Mouse (Mus musculus) spleen, embryonic (tissue): ENCODE data around the gene Akt1s1.

ENCODE experiments used
- CTCF ChIA-PET: fragments of 350-600 bp; sonication (Branson Sonifier 250); formaldehyde crosslinking; loops from one replicate; lab custom pipeline; 2022; lab: Charles Lee

The Akt1s1 gene

DNA sequence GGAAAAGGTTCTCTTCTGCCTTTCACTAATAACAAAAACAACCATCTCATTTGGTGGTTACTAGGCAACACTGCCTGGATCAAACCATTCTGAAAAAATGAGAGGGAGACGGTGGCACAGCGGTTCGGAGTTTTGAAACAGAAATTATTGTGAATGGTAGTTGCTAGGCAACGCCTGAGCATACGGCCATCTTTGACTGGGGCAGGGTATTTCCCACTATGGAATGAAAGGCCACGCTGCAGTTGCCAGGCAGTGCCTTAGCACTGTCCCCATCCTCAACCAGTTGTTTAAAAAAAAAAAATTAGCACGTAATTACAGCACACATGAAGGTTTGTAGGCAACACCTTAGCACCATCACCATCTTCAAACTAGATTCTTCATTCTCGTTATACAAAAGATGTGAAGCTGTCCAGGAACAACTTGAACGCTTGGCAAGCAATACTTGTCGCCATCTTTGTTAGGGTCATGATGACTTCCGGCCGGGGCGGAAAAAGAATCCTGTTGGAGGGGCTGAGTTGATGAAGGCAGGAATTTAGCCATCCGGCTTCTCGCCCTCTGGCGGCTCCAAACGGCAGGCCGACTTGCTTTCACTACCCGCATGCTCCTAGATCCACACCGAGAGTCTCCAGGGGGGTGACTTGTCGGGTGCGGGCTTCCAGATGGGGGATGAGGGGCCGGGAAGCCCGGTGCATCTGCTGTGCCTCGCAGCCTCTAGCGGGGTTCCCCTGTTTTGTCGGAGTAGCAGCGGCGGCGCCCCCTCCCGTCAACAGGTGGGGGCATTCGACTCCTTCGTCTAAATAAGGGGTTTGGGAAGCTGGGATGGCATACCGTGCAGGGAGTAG is 47.0 kb downstream of the Akt1s1 start, which contains the start of gene Fuz:
Fuz (plus strand) TSS at position 487 of the 842 bp plus-strand sequence.
- CTCF ChIA-PET: interaction anchor here (0.9 kb wide), 1 partner anchor 35 kb away, joined by 9 read pairs; no protein-coding TSS in a partner anchor

DNA sequence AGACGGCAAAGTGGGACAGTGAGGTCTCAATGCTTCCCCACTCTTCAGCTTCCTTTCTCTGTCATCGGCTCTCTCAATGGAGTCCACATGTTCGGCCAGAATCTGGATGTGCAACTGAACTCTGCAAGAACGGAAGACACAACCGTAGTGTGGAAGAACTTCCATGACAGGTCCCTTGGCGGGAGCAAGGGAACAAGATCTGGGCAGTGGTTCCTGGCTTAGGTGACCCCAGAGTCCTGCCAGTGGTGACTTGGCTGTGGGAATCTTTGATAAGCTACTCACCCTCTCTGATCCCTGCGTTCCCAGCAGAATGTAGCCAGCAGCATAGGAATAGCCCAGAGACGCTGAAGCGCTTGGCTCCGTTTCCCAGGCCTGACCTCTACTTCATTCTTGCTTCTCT is 47.7 kb downstream of the Akt1s1 start:
- CTCF ChIA-PET: interaction anchor here (1.4 kb wide), 1 partner anchor 24 kb away, joined by 3 read pairs; no protein-coding TSS in a partner anchor

DNA sequence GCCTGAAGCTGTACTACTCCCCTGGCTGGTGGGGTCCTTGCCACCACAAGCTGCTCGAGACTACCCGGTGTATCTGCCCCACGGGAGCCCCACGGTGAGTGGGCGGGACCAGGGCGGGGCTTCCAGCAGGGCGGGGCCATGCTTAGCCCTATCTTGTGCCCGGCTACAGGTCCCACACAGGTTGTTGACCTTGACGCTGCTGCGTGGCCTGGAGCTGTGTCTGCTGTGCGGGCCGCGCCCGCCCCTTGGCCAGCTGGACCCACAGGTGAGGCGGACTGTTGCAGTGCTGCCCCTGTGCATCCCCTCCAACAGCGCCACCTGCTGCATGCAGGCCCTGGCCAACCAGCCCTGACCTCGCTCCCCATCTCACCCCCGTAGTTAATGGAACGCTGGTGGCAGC is 49.8 kb downstream of the Akt1s1 start:
- CTCF ChIA-PET: interaction anchor here (0.6 kb wide), 1 partner anchor 118 kb away, joined by 5 read pairs; the partner anchor contains the start of gene Scaf1

DNA sequence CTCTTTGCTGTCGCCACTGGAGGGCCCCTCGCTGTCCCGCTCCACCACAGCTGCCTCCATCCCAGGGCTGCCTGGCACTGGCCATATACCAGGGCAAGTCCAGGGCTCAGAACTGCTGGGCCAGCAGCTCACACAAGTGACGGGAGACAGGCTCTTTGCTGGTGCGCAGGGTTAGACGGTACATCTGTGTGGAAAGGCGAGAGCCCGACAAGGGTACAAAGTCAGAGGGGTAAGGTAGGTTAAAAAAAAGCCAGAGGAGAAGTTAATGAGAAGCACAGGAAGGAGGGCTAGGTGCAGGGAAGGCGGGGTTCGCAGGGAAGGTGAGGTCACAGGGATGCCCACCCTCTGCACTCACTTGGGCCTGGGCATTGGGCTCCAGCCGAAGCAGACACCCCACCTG is 51.8 kb downstream of the Akt1s1 start:
- CTCF ChIA-PET: interaction anchor here (0.7 kb wide), 1 partner anchor 106 kb away, joined by 4 read pairs; no protein-coding TSS in a partner anchor

DNA sequence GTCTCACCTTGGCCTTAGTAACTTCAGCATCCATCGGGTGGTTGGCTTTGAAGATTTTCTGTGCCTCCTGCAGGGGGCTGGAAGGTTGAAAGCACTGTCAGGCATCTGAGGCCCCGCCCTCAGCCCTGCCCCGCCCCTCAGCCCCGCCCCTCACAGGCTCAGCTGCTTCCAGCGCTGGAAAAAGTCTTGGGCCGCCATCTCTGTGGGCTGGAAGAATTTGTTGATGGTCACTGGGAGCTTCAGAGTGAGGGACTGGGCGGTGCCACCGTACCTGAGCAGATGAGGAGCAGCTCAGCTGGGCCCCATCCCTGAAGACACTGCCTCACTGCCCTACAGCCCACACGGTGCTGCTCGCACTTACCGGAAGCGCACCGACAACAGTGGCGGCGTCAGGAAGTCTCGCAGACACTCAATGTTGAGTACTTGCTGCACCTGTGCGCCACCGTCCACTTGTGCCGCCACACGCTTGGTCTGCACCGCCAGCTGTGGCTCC is 52.5 kb downstream of the Akt1s1 start:
- CTCF ChIA-PET: interaction anchor here (0.5 to 0.7 kb wide), 2 partner anchors 52 to 107 kb away, joined by 3 to 4 read pairs; no protein-coding TSS in a partner anchor
